In genomic region chr1:137738157-137738851, GRCm38 (mm10) we compare ENCODE assay signal across 22 mouse cellular contexts.
DNase-seq lines count a peak whose midpoint lies in the region; ATAC-seq and TF ChIP-seq lines count a peak whose summit lies in the region.
"Had no signal": no experiment of that assay in that cellular context is flagged by ENCODE, and none has a peak within 500 bp of the region (broad histone marks: within the 10 kb centered on the region; RNA-seq: fewer than 3 reads in every experiment).

No protein-coding gene starts in this region.

- TF ChIP-seq POLR2A in thymus, adult 2 months (IDR thresholded peaks at IDR 0.05; ENCODE audit: control insufficient read depth, extremely low read depth, insufficient read depth, low read length, poor library complexity), result no peak

- no peak for ATAC-seq in forebrain, embryonic 14.5 days
- ATAC-seq in forebrain, embryonic 15.5 days (replicated peaks), result no peak
- ATAC-seq in granulocyte monocyte progenitor cell, adult 5-6 weeks (replicated peaks; ENCODE audit: poor library complexity, severe bottlenecking), result no peak
- ATAC-seq: forebrain, embryonic 13.5 days; hindbrain, embryonic 16.5 days; inflammation-experienced regulatory T-cells, adult 6 months had no signal

- no peak overlapping the region for H3K4me3 ChIP-seq in forebrain, embryonic 14.5 days (ENCODE audit: low read depth, low read length)
- H3K4me3 ChIP-seq in forebrain, embryonic 15.5 days, result no peak overlapping the region
- no peak overlapping the region for H3K4me3 ChIP-seq in thymus, adult 2 months (ENCODE audit: control insufficient read depth, insufficient read depth, low read length)
- H3K4me3 ChIP-seq: embryonic facial prominence, embryonic 10.5 days; forebrain, embryonic 13.5 days; heart, embryonic 10.5 days; hindbrain, embryonic 12.5 days had no signal

- peak; percentile 2 for DNase-seq in forebrain, embryonic 14.5 days (ENCODE audit: low spot score)
- peak; percentile 16 for DNase-seq in thymus, postnatal 25 days
- DNase-seq in thymus, adult 2 months, result no peak
- peak; percentile 78 for DNase-seq in R1 (ENCODE audit: low read depth, low spot score)
- no peak for DNase-seq in right cerebral cortex, postnatal 4 days
- no peak for DNase-seq in spleen, postnatal 4 days (ENCODE audit: low spot score in 2 of 2)
- DNase-seq: adrenal gland, postnatal 36 days; cerebellum, adult 2 months; cerebellum, postnatal 10 days; gastrocnemius, postnatal 36 days; heart, adult 18-20 months; heart, postnatal 10 days; heart, postnatal 4 days had no signal

- TF ChIP-seq CTCF in thymus, adult 2 months (IDR thresholded peaks at IDR 0.05; ENCODE audit: borderline replicate concordance, control insufficient read depth, extremely low read depth, insufficient read depth, low read length, poor library complexity), result no peak

- H3K9me3 ChIP-seq in forebrain, embryonic 14.5 days (replicated peaks; ENCODE audit: control insufficient read depth, low read length), result no peaks in the 10 kb centered on the region
- no peaks in the 10 kb centered on the region for H3K9me3 ChIP-seq in forebrain, embryonic 15.5 days
- H3K9me3 ChIP-seq: embryonic facial prominence, embryonic 10.5 days; heart, embryonic 10.5 days; hindbrain, embryonic 12.5 days had no signal

- no peaks in the 10 kb centered on the region for H3K4me1 ChIP-seq in forebrain, embryonic 14.5 days (ENCODE audit: control insufficient read depth, insufficient read depth, low read length)
- no peaks in the 10 kb centered on the region for H3K4me1 ChIP-seq in forebrain, embryonic 15.5 days
- peaks cover 8% of the 10 kb centered on the region for H3K4me1 ChIP-seq in thymus, adult 2 months (replicated peaks; ENCODE audit: control insufficient read depth, insufficient read depth, low read length)
- H3K4me1 ChIP-seq: embryonic facial prominence, embryonic 10.5 days; forebrain, embryonic 13.5 days; heart, embryonic 10.5 days; hindbrain, embryonic 12.5 days had no signal

- H3K27me3 ChIP-seq in forebrain, embryonic 14.5 days (replicated peaks; ENCODE audit: control insufficient read depth, insufficient read depth, low read length), result no peaks in the 10 kb centered on the region
- no peaks in the 10 kb centered on the region for H3K27me3 ChIP-seq in forebrain, embryonic 15.5 days
- H3K27me3 ChIP-seq in thymus, adult 2 months (ENCODE audit: control insufficient read depth, insufficient read depth, low read length), result no peaks in the 10 kb centered on the region
- H3K27me3 ChIP-seq: forebrain, embryonic 13.5 days; hindbrain, embryonic 12.5 days had no signal

- no peak overlapping the region for H3K4me2 ChIP-seq in forebrain, embryonic 14.5 days (ENCODE audit: low read length)
- H3K4me2 ChIP-seq in forebrain, embryonic 15.5 days (replicated peaks), result no peak overlapping the region
- H3K4me2 ChIP-seq: forebrain, embryonic 13.5 days; hindbrain, embryonic 12.5 days had no signal

- H3K27ac ChIP-seq in forebrain, embryonic 14.5 days (ENCODE audit: low read depth, low read length), result no peak overlapping the region
- H3K27ac ChIP-seq in forebrain, embryonic 15.5 days (replicated peaks), result no peak overlapping the region
- H3K27ac ChIP-seq in thymus, adult 2 months (ENCODE audit: control insufficient read depth, insufficient read depth, low read length), result no peak overlapping the region
- H3K27ac ChIP-seq: embryonic facial prominence, embryonic 10.5 days; forebrain, embryonic 13.5 days; heart, embryonic 10.5 days; hindbrain, embryonic 12.5 days had no signal

- H3K36me3 ChIP-seq in forebrain, embryonic 14.5 days (ENCODE audit: control insufficient read depth, insufficient read depth, low read length), result no peaks in the 10 kb centered on the region
- no peaks in the 10 kb centered on the region for H3K36me3 ChIP-seq in forebrain, embryonic 15.5 days
- H3K36me3 ChIP-seq in thymus, adult 2 months (ENCODE audit: control insufficient read depth, insufficient read depth, low read length), result no peaks in the 10 kb centered on the region
- H3K36me3 ChIP-seq: embryonic facial prominence, embryonic 10.5 days; G1E; heart, embryonic 10.5 days; hindbrain, embryonic 12.5 days had no signal

- 24% methylated on average over 1 of the region's 1 CpGs for WGBS in forebrain, embryonic 14.5 days
- WGBS in forebrain, embryonic 15.5 days, result 8% methylated on average over 1 of the region's 1 CpGs
- WGBS in thymus, adult 2 months, result 9% methylated on average over 1 of the region's 1 CpGs

- H3K9ac ChIP-seq in forebrain, embryonic 14.5 days (ENCODE audit: low read length), result no peak overlapping the region
- H3K9ac ChIP-seq in forebrain, embryonic 15.5 days (replicated peaks), result no peak overlapping the region
- H3K9ac ChIP-seq: forebrain, embryonic 13.5 days; hindbrain, embryonic 12.5 days had no signal

Comparison
In these comparisons a context has a peak if more than half of its experiments do, and no peak if none do; other contexts are left out.
1. DNase-seq: peak in forebrain, embryonic 14.5 days (single experiment), thymus, postnatal 25 days (single experiment) and R1 (single experiment); none in thymus, adult 2 months (single experiment), right cerebral cortex, postnatal 4 days (single experiment) and spleen, postnatal 4 days (0 of 2).